Mouse (Mus musculus) embryonic stem cell, embryonic (primary cell): ENCODE data around the gene Glis3.

Experiments
- CTCF ChIA-PET, 4 experiments: fragments of 300-600 bp in 2 of 4; fragments of 350-600 bp in 2 of 4; sonication (Branson Sonifier 250); formaldehyde crosslinking; loops; one replicate each; lab custom pipeline; 2022; ENCODE audit warnings: inconsistent platforms in 2 of 4; lab: Charles Lee
- POLR2A ChIA-PET, 4 experiments: fragments of 300-600 bp in 2 of 4; fragments of 350-600 bp in 2 of 4; sonication (Branson Sonifier 250); formaldehyde crosslinking; loops; one replicate each; lab custom pipeline; 2022; ENCODE audit warnings: antibody characterized with exemption in 4 of 4, inconsistent platforms in 1 of 4; lab: Charles Lee

Glis3 gene

GRCm38 (mm10) chr19:28529006-28529405, 150.9 kb downstream of the Glis3 start:
- ChIA-PET CTCF (interaction anchor here in 2 of 4 experiments (0.5 to 1.3 kb wide), 3 partner anchors 8 to 339 kb away, joined by 3 read pairs; no protein-coding TSS in a partner anchor), POLR2A (no interaction called here)

- POLR2A ChIA-PET: no interaction called here
- CTCF ChIA-PET: no interaction called here
Measured at GRCm38 (mm10) chr19:28527446-28527845, 152.4 kb downstream of the Glis3 start.

GRCm38 (mm10) chr19:28525331-28525730, 154.5 kb downstream of the Glis3 start:
- CTCF ChIA-PET: no interaction called here
- POLR2A ChIA-PET: no interaction called here

DNA sequence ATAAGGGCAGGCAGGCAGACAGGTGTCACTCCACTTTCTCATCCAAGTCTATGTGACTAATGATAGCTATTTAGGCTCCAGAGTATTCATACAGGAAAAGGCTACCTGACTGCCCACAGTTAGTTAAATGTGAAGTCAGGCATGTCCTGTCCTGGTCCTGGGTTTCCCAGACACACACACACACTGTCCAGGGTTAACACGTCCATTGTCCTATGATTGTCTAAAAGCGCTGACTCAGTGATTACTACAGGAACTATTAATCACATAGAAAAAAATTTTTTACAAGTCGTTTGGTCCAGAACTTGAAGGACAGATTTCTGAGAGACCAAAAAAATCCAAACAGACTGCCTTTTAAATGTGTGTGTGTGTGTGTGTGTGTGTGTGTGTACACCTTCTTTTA, 157.6 kb downstream of the Glis3 start:
- ChIA-PET POLR2A (interaction anchor here in 1 of 4 experiments (1.0 kb wide), 1 partner anchor 44 kb away, joined by 3 read pairs; no protein-coding TSS in a partner anchor), CTCF (no interaction called here)

DNA sequence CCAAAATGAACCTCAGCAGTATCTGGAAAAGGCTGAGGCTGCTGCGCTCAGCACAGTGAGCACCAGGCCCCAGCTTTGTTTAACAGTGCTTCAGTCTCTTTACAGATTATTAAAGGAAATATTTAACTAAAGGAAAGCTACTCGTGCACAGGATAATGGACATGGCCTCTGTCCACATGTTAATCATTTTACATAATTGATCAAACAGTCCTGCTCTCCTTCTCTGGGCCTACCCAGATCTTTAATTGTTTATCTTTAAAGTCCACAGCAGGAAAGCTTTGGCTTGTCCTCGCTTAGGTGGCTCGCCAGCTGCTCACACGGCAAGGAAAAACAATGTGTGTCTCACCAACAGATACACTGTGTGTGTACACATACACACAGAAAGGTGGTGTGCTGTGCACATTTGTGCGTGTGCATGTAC, 159.1 kb downstream of the Glis3 start:
- ChIA-PET POLR2A (interaction anchor here in 1 of 4 experiments (1.7 kb wide), 1 partner anchor 13 kb away, joined by 3 read pairs; no protein-coding TSS in a partner anchor), CTCF (interaction anchor here in 1 of 4 experiments (0.7 kb wide), 1 partner anchor 9 kb away, joined by 3 read pairs; no protein-coding TSS in a partner anchor)

GRCm38 (mm10) chr19:28520128-28520745, 159.6 kb downstream of the Glis3 start:
- ChIA-PET CTCF (no interaction called here), POLR2A (interaction anchor here in 1 of 4 experiments (1.7 kb wide), 1 partner anchor 13 kb away, joined by 3 read pairs; no protein-coding TSS in a partner anchor)

GRCm38 (mm10) chr19:28519296-28519695, 160.6 kb downstream of the Glis3 start:
- ChIA-PET CTCF (no interaction called here), POLR2A (no interaction called here)

- ChIA-PET POLR2A (interaction anchor here in 1 of 4 experiments (0.6 kb wide), 1 partner anchor 60 kb away, joined by 4 read pairs; no protein-coding TSS in a partner anchor), CTCF (no interaction called here)
Measured at GRCm38 (mm10) chr19:28518846-28519245, 161.0 kb downstream of the Glis3 start.

GRCm38 (mm10) chr19:28518266-28518665, 161.6 kb downstream of the Glis3 start:
- CTCF ChIA-PET: no interaction called here

GRCm38 (mm10) chr19:28517464-28518080, 162.3 kb downstream of the Glis3 start:
- ChIA-PET POLR2A (no interaction called here), CTCF (no interaction called here)

More at GRCm38 (mm10) chr19:28518266-28518665, 161.6 kb downstream of the Glis3 start:
- POLR2A ChIA-PET: interaction anchor here in 1 of 4 experiments (0.6 kb wide), 1 partner anchor 60 kb away, joined by 4 read pairs; no protein-coding TSS in a partner anchor

GRCm38 (mm10) chr19:28516487-28516886, 163.4 kb downstream of the Glis3 start:
- ChIA-PET POLR2A (no interaction called here), CTCF (no interaction called here)

DNA sequence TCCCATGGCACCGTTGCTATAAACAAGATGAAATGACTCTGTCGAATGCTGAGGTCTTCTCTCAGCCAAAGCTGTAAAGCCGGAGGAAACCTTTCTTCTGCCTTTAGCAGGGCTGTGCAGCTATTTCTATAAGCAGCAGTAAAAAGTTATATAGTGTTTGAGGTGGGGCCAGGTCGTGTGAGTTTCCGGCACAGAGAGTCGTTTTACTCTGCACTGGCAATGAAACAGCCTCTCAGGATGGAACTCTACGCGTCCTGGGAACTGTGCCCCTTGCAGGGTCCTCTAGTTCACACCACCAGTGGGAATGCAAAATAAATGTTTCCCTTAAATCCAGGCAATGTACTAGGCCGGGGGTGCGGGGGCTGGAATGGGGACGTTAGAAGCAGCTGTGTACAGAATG, 167.4 kb downstream of the Glis3 start:
- POLR2A ChIA-PET: no interaction called here

GRCm38 (mm10) chr19:28511910-28512309, 168.0 kb downstream of the Glis3 start:
- POLR2A ChIA-PET: no interaction called here
- CTCF ChIA-PET: interaction anchor here in 1 of 4 experiments (0.5 kb wide), 1 partner anchor 860 kb away, joined by 3 read pairs; no protein-coding TSS in a partner anchor

More for the DNA sequence above, 167.4 kb downstream of the Glis3 start:
- CTCF ChIA-PET: interaction anchor here in 1 of 4 experiments (0.7 kb wide), 1 partner anchor 551 kb away, joined by 3 read pairs; no protein-coding TSS in a partner anchor

DNA sequence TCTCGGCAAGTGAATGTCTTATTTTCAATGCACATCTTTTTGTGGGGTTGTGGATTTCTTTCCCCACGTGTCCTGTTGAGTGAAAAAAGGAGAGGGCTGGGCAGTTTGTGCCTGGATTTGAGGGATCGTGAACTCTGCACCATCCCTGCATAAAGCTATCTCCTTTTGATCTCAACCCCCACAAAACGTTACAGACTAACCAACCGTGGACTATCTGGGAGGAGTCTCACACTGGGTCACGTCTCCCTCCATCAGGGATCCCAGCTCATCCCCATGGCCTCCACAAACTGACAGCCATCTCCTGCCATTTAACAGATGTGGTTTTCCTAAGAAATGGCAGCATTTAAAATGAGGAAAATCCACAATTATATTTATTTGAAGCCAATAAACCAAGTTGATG, 174.5 kb downstream of the Glis3 start:
- ChIA-PET POLR2A (no interaction called here), CTCF (no interaction called here)

DNA sequence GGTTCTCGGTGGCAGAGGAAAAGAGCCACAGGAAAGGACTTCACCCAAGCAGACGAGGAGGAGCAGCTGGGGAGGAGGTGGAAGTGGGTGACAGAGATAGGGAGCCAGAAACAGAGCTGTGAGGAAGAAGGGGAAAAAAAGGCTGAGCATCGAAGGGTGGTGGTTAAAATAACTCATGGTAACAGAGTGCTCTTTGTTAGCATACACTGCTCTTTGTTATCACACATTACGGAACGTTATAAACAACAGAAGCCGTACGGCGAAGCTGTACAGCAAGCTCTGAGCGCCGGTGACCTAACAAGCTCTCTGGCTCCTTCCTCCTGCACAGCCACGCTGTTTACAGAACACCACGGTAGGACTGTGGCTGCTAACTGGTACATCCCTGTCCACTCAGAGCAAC, 176.9 kb downstream of the Glis3 start:
- ChIA-PET POLR2A (interaction anchor here in 2 of 4 experiments (0.6 to 0.9 kb wide), 4 partner anchors 11 to 22 kb away, joined by 3 to 4 read pairs (median 3); no protein-coding TSS in a partner anchor), CTCF (no interaction called here)

DNA sequence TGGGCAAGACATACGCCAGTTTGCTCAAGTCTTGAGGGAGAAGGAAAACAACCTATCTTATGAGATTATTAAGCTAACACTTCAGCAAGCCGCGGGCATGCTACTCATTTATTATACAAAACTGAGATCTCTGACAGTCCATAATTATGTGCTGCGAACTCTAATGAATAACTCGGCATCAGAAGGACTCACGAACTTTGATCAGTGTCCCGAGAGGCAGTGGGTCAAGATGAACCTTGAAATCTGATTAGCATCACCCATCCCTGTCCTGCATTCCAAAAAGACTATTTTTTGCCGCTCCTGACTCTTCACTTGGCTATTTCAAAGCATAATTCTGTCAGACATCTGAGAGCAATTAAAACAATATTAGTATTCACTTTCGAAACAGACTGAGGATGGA, 178.9 kb downstream of the Glis3 start:
- POLR2A ChIA-PET: interaction anchor here in 1 of 4 experiments (0.6 to 1.0 kb wide), 3 partner anchors 167 to 1456 kb away, joined by 3 read pairs; no protein-coding TSS in a partner anchor
- CTCF ChIA-PET: no interaction called here

DNA sequence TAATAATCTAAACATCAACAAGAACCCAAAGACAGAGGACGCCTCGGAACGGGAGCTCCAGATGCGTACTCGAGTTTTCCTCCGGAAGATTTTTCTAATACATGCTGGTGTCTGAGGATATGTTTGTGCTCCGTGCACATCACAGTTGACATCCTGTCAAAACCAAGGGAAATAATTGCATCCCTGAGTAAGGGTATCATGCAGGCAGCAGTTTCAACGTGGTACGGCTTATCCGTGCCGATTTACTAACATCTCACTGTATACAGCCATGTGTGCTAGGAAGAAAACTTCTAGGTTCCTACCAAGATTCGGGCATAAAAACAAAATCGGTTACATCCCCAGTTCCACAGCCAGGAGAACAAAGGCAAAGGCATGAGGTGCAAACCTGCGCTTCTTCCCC, 179.4 kb downstream of the Glis3 start:
- ChIA-PET POLR2A (interaction anchor here in 1 of 4 experiments (0.6 to 1.0 kb wide), 3 partner anchors 167 to 1455 kb away, joined by 3 read pairs; no protein-coding TSS in a partner anchor), CTCF (interaction anchor here in 1 of 4 experiments (0.6 kb wide), 1 partner anchor 44 kb away, joined by 4 read pairs; no protein-coding TSS in a partner anchor)

DNA sequence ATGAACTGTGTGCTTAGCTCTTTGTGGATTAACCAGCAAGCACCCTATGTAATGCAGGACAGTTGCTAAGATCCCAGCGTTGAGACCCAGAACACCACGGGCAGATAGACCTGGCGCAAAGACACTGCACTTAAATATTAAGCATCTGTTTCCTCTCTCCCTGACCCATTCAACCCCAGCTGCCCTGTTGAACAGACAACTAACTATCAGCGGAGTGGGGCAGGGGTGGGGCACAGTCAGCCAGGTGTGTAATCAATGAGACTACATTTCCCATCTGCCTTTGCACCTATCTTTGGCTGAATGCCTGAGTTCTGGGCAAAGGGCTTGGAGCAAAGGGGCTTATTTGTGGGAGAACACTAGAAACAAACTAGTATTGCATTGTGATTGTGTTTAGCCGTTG, 180.1 kb downstream of the Glis3 start:
- POLR2A ChIA-PET: interaction anchor here in 1 of 4 experiments (0.6 to 1.0 kb wide), 2 partner anchors 42 to 166 kb away, joined by 3 read pairs; no protein-coding TSS in a partner anchor
- CTCF ChIA-PET: no interaction called here

DNA sequence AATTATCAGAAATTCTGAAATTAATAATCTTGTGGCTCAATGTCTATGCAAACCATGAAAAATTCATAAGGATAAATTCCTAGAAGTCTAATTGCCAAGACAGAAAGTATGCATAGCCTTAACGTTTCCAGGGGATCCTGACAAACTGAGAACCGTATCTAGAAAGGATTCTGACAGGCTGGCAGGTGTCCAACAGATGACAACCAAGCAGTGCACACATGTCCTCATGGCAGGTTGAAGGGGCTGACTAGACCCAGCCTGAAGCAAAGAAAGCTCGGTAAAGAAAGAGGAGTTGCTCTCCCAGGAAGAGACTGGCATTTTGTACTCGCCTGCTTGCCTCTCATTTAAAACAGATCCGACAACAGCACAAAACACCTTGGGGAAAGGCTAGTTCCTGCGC, 184.0 kb downstream of the Glis3 start:
- CTCF ChIA-PET: no interaction called here

More for the DNA sequence above, 184.0 kb downstream of the Glis3 start:
- POLR2A ChIA-PET: no interaction called here
